Mouse (Mus musculus) Muller cell, postnatal 12 days (primary cell): ENCODE measurements at regions not wholly inside any gene's neighbourhood (a gene's known extent, or its start where the extent isn't known, plus 50 kb on each side); places are given as distances from the start of the nearest gene placed in this dataset.

Experiments used
- DNase-seq: peaks from one replicate; pipeline ENCODE4 v3.0.0-alpha.2; 2015; ENCODE audit errors: inconsistent ontology term

GRCm38 (mm10) chr16:24150512-24150911, 161.9 kb upstream of the Bcl6 start:
- DNase-seq = no peak

GRCm38 (mm10) chr16:24149441-24149840, 160.8 kb upstream of the Bcl6 start:
- DNase-seq = no peak

GRCm38 (mm10) chr16:24143894-24144293, 155.2 kb upstream of the Bcl6 start:
- DNase-seq = no peak

- DNase-seq = peak; percentile 49
These were observed 154.4 kb upstream of the Bcl6 start for GRCm38 (mm10) chr16:24142915-24143541.

GRCm38 (mm10) chr16:24139109-24139508, 150.5 kb upstream of the Bcl6 start:
- no peak for DNase-seq

GRCm38 (mm10) chr16:24137266-24138033, 148.8 kb upstream of the Bcl6 start:
- no peak for DNase-seq

- DNase-seq = peak; percentile 50
These were observed 148.0 kb upstream of the Bcl6 start for GRCm38 (mm10) chr16:24136483-24137148.

- DNase-seq = no peak
These were observed 147.2 kb upstream of the Bcl6 start for GRCm38 (mm10) chr16:24135841-24136240.

- no peak for DNase-seq
These were observed 146.7 kb upstream of the Bcl6 start for GRCm38 (mm10) chr16:24135351-24135750.

- no peak for DNase-seq
These were observed 145.9 kb upstream of the Bcl6 start for GRCm38 (mm10) chr16:24134486-24135050.

- no peak for DNase-seq
These were observed 142.0 kb upstream of the Bcl6 start for GRCm38 (mm10) chr16:24130646-24131045.

- no peak for DNase-seq
These were observed 141.0 kb upstream of the Bcl6 start for GRCm38 (mm10) chr16:24129701-24130100.

GRCm38 (mm10) chr16:24128566-24128965, 139.9 kb upstream of the Bcl6 start:
- no peak for DNase-seq

GRCm38 (mm10) chr16:24124766-24125165, 136.1 kb upstream of the Bcl6 start:
- DNase-seq = no peak

GRCm38 (mm10) chr16:24124083-24124482, 135.4 kb upstream of the Bcl6 start:
- DNase-seq = no peak

- no peak for DNase-seq
These were observed 133.0 kb upstream of the Bcl6 start for GRCm38 (mm10) chr16:24121633-24122032.

- no peak for DNase-seq
These were observed 132.2 kb upstream of the Bcl6 start for GRCm38 (mm10) chr16:24120836-24121235.

GRCm38 (mm10) chr16:24118487-24118886, 129.8 kb upstream of the Bcl6 start:
- no peak for DNase-seq

GRCm38 (mm10) chr16:24102854-24103690, 114.4 kb upstream of the Bcl6 start:
- no peak for DNase-seq

GRCm38 (mm10) chr16:24097596-24097995, 108.9 kb upstream of the Bcl6 start:
- peak; percentile 48 for DNase-seq

- DNase-seq = peak; percentile 31
These were observed 107.4 kb upstream of the Bcl6 start for GRCm38 (mm10) chr16:24096076-24096475.

- no peak for DNase-seq
These were observed 107.0 kb upstream of the Bcl6 start for GRCm38 (mm10) chr16:24095630-24096029.
